Mouse (Mus musculus) Muller cell, postnatal 12 days (primary cell): ENCODE measurements around the gene Cgrrf1.
A peak's percentile ranks its signal among the peaks of the same experiment; 100 is the strongest.
"Not testable (repeated sequence)": the region's sequence is repeated elsewhere in the genome, so short reads cannot be mapped to it uniquely, and the experiment has no call there.

Source experiments
- DNase-seq: peaks from one replicate; pipeline ENCODE4 v3.0.0-alpha.2; 2015; ENCODE audit errors: inconsistent ontology term

The Cgrrf1 gene

DNA sequence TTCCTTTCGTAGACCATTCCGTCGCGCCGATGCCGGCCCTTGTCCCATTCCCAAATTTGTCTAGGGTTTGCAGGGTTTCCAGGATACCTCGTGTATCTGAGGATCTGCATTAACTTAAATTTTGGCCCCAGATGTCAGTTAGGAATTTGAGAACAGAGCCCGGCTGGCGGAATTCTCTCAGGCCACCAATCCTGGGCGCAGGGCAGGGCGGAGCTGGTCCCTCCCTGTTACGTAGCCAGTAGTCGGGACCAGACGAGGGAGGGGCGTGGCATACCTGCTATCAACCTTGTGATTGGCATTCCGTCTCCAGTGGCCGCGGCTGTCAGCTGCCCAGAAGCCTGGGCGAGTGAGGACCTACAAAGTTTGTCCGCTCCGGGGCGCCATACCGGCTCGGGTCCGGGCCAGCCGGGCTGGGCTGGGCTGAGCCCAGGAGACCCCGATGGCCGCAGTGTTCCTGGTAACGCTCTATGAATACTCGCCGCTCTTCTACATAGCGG is at the start of gene Cgrrf1:
Gene Cgrrf1 (plus strand): TSS at position 289 of the 497 bp plus-strand sequence.
- peak; percentile 98 for DNase-seq

GRCm38 (mm10) chr14:46782187-46782828 is 49.6 kb upstream of the Cgrrf1 start:
- no peak for DNase-seq

GRCm38 (mm10) chr14:46783327-46783926 is 48.5 kb upstream of the Cgrrf1 start:
- DNase-seq = no peak

DNA sequence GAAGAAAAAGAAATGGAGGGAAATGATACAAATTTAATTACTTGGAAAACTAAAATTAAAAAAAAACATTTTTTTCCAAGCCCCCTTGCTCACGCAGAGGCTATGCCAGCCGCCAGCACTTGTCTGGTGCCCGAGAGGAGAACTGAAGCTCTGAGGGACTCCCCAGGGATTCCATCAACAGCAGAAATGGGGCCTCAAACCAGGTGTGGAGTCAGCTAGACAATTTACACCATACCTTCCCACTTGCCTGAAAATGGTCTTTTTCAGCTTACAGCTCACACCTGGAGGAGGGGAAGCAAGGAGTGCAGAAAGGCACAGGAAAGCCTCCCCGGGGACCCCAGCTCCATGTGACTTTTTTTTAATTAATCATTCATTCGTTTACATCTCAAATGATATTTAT is 46.7 kb upstream of the Cgrrf1 start:
- no peak for DNase-seq

- DNase-seq = no peak
Measured at GRCm38 (mm10) chr14:46787454-46787786, 44.5 kb upstream of the Cgrrf1 start.

GRCm38 (mm10) chr14:46787787-46788504 is 44.0 kb upstream of the Cgrrf1 start, which contains the start of gene Cnih1:
Gene Cnih1, minus strand, starts transcription at chr14:46788411.
- peak; percentile 94 for DNase-seq

DNA sequence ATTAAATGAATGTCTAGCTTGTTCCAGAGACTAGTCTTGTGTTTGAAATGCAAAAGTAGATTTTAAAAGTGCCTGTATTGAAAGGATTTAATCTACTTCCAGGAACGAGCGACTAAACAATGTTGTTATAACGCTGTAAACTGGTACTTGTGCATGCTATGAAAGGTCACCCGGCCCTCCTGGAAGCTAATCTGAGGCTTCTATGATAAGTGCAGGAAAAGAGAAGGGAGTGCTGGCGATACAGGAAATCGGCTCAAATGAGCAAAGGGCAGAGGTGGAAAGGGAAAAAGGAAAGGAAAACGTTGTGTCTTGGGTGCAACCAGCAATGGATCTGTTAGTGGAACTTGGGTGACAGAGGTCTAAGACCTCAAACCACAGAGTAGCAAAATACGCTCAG is 43.4 kb upstream of the Cgrrf1 start:
- no peak for DNase-seq

DNA sequence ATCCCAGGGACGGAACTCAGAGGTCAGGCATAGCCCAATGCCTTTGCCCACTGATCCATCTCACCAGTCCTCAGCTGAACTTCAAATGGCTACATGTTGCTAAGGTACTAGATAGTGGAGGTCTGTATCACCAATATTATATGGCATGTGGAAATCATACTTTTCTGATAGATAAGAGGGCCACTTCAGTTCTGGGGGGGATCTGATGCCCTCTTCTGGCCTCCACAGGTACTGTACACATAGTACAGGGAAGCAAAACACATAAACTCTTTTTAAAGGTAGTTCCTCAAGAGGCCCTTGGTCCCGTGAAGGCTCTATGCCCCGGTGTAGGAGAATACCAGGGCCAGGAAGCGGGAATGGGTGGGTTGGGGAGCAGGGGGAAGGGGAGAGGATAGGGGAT is 41.6 kb upstream of the Cgrrf1 start:
- DNase-seq = no peak

DNA sequence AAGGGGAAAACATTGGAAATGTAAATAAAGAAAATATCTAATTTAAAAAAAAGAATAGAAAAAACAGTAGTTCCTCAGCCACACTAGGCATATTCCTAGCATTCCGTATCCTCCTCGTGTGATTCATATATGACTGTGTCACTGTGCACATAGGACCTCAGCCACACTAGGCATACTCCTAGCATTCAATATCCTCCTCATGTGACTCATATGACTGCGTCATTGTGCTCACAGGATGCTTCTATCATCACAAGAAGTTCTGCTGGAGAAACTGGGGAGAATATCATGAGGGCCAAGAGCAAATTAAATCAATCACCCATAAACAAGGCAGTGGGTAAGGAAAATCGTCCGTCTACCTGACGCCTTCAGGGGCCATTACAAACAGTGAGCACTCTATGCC is 41.2 kb upstream of the Cgrrf1 start:
- DNase-seq = no peak

DNA sequence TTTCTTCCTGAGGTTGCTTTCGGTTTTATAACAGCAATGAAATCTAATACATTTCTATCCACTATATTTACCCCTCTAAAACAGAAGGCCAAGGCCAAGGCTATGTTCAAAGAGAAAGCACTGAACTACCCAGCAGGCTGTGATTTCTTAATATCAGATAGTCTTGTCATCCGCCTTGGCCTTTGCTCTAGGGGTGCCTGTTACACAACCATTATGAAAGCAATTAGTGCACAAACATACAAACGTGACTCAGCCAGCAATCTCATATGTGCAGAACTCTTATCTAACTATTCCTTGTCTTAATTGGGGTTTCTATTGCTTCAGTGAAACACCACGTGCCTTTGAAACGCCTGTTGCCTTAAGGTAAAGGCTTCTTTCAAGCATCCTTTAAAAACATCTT is 37.8 kb upstream of the Cgrrf1 start:
- DNase-seq = no peak

DNA sequence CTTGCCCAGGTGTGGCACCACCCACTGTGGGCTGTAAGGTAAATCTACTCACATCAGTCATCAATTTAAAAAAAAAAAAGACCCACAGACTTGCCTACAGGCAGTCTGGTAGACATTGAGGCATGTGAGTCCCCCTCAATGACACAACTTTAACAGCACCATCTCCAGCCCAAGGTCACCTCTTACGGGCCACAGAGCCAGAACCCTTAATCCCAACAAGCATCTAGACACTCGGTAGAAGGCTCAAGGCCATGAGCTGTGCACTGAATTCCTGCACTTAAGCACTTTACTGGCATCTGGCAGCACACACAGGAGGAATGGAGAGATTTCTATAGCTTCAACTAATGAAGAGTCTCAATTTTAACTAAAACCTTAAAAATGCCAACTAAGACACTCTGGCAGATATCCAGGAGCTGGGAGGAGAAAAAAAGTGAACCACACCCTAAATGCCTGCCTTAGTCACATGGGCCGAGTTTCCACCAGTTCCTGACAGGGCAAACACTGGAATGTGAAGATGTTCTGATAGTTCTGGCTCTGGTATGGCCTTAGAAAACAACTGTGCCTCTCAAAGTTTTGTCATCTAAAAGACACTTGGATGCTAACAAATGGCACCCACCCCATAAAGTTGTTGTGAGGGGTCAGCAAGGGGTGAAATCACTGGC is 31.1 kb upstream of the Cgrrf1 start:
- DNase-seq = no peak

GRCm38 (mm10) chr14:46803259-46803658 is 28.7 kb upstream of the Cgrrf1 start:
- no peak for DNase-seq

- DNase-seq = no peak
Measured at GRCm38 (mm10) chr14:46803791-46804190, 28.1 kb upstream of the Cgrrf1 start.

- no peak for DNase-seq
Measured at GRCm38 (mm10) chr14:46806186-46806585, 25.7 kb upstream of the Cgrrf1 start.

GRCm38 (mm10) chr14:46807927-46808326 is 24.0 kb upstream of the Cgrrf1 start:
- no peak for DNase-seq

GRCm38 (mm10) chr14:46815640-46816039 is 16.3 kb upstream of the Cgrrf1 start:
- DNase-seq = no peak

- DNase-seq = no peak
Measured at GRCm38 (mm10) chr14:46816916-46817622, 14.9 kb upstream of the Cgrrf1 start.

GRCm38 (mm10) chr14:46818743-46819142 is 13.2 kb upstream of the Cgrrf1 start:
- DNase-seq = no peak

GRCm38 (mm10) chr14:46819961-46820360 is 12.0 kb upstream of the Cgrrf1 start:
- not testable (repeated sequence) for DNase-seq

- peak; percentile 51 for DNase-seq
Measured at GRCm38 (mm10) chr14:46821271-46821872, 10.6 kb upstream of the Cgrrf1 start.
